Mouse (Mus musculus): ENCODE results near the gene Iars. TPM values are rescaled to one million over a fixed set of nuclear protein-coding genes. Genes with fewer than 3 reads are reported as not detected.

Gene Iars
- polyA plus RNA-seq, 1 experiment: 16.7 TPM

GRCm38 (mm10) chr13:49738011-49738410 is 56.1 kb downstream of the Iars start:
- Histone ChIP-seq H3K4me3 (ENCODE audit: control insufficient read depth, low read depth, low read length) (no peak overlapping the region), H3K36me3 (ENCODE audit: control insufficient read depth, insufficient read depth, low read length) (no peaks in the 10 kb centered on the region; the same call in 1 of the 2 replicates), H3K27me3 (ENCODE audit: control insufficient read depth, insufficient read depth, low read length) (no peaks in the 10 kb centered on the region), H3K27ac (ENCODE audit: control insufficient read depth, insufficient read depth, low read depth, low read length) (no peak overlapping the region), H3K4me1 (ENCODE audit: control insufficient read depth, insufficient read depth, low read length) (no peaks in the 10 kb centered on the region)
- TF ChIP-seq POLR2A (IDR thresholded peaks at IDR 0.05; ENCODE audit: control insufficient read depth, low read depth, low read length) (no peak), CTCF (IDR thresholded peaks at IDR 0.05; ENCODE audit: control insufficient read depth, insufficient read depth, insufficient replicate concordance, low read depth, low read length) (no peak)

- H3K4me3 ChIP-seq (ENCODE audit: control insufficient read depth, low read depth, low read length): no peak overlapping the region
- H3K4me1 ChIP-seq (ENCODE audit: control insufficient read depth, insufficient read depth, low read length): no peaks in the 10 kb centered on the region
- H3K27ac ChIP-seq (ENCODE audit: control insufficient read depth, insufficient read depth, low read depth, low read length): no peak overlapping the region
- H3K36me3 ChIP-seq (ENCODE audit: control insufficient read depth, insufficient read depth, low read length): no peaks in the 10 kb centered on the region
- TF ChIP-seq POLR2A (IDR thresholded peaks at IDR 0.05; ENCODE audit: control insufficient read depth, low read depth, low read length) (no peak), CTCF (IDR thresholded peaks at IDR 0.05; ENCODE audit: control insufficient read depth, insufficient read depth, insufficient replicate concordance, low read depth, low read length) (no peak)
- no peaks in the 10 kb centered on the region for H3K27me3 ChIP-seq (ENCODE audit: control insufficient read depth, insufficient read depth, low read length)
Observed at GRCm38 (mm10) chr13:49741285-49742040, 59.6 kb downstream of the Iars start.

- H3K27me3 ChIP-seq (ENCODE audit: control insufficient read depth, insufficient read depth, low read length): no peaks in the 10 kb centered on the region
- H3K4me1 ChIP-seq (ENCODE audit: control insufficient read depth, insufficient read depth, low read length): no peaks in the 10 kb centered on the region
- no peak overlapping the region for H3K27ac ChIP-seq (ENCODE audit: control insufficient read depth, insufficient read depth, low read depth, low read length)
- TF ChIP-seq CTCF (IDR thresholded peaks at IDR 0.05; ENCODE audit: control insufficient read depth, insufficient read depth, insufficient replicate concordance, low read depth, low read length) (no peak), POLR2A (IDR thresholded peaks at IDR 0.05; ENCODE audit: control insufficient read depth, low read depth, low read length) (no peak)
- no peak overlapping the region for H3K4me3 ChIP-seq (ENCODE audit: control insufficient read depth, low read depth, low read length)
- no peaks in the 10 kb centered on the region for H3K36me3 ChIP-seq (ENCODE audit: control insufficient read depth, insufficient read depth, low read length)
Observed at GRCm38 (mm10) chr13:49756591-49756990, 74.7 kb downstream of the Iars start.

GRCm38 (mm10) chr13:49757966-49758365 is 76.1 kb downstream of the Iars start:
- H3K4me3 ChIP-seq (ENCODE audit: control insufficient read depth, low read depth, low read length): no peak overlapping the region
- H3K27ac ChIP-seq (ENCODE audit: control insufficient read depth, insufficient read depth, low read depth, low read length): no peak overlapping the region
- peaks cover 6% of the 10 kb centered on the region; the same call in 1 of the 2 replicates for H3K4me1 ChIP-seq (ENCODE audit: control insufficient read depth, insufficient read depth, low read length)
- H3K27me3 ChIP-seq (ENCODE audit: control insufficient read depth, insufficient read depth, low read length): no peaks in the 10 kb centered on the region
- no peaks in the 10 kb centered on the region for H3K36me3 ChIP-seq (ENCODE audit: control insufficient read depth, insufficient read depth, low read length)
- TF ChIP-seq CTCF (IDR thresholded peaks at IDR 0.05; ENCODE audit: control insufficient read depth, insufficient read depth, insufficient replicate concordance, low read depth, low read length): no peak
- TF ChIP-seq POLR2A (IDR thresholded peaks at IDR 0.05; ENCODE audit: control insufficient read depth, low read depth, low read length): no peak

GRCm38 (mm10) chr13:49760675-49761074 is 78.8 kb downstream of the Iars start:
- H3K4me1 ChIP-seq (ENCODE audit: control insufficient read depth, insufficient read depth, low read length): peaks cover 6% of the 10 kb centered on the region; the same call in 1 of the 2 replicates
- TF ChIP-seq CTCF (IDR thresholded peaks at IDR 0.05; ENCODE audit: control insufficient read depth, insufficient read depth, insufficient replicate concordance, low read depth, low read length) (no peak), POLR2A (IDR thresholded peaks at IDR 0.05; ENCODE audit: control insufficient read depth, low read depth, low read length) (no peak)

GRCm38 (mm10) chr13:49762208-49762607 is 80.3 kb downstream of the Iars start:
- TF ChIP-seq POLR2A (IDR thresholded peaks at IDR 0.05; ENCODE audit: control insufficient read depth, low read depth, low read length) (peak; percentile 99), CTCF (IDR thresholded peaks at IDR 0.05; ENCODE audit: control insufficient read depth, insufficient read depth, insufficient replicate concordance, low read depth, low read length) (no peak)
- H3K27me3 ChIP-seq (ENCODE audit: control insufficient read depth, insufficient read depth, low read length): no peaks in the 10 kb centered on the region

More at GRCm38 (mm10) chr13:49760675-49761074, 78.8 kb downstream of the Iars start:
- Histone ChIP-seq H3K27ac (ENCODE audit: control insufficient read depth, insufficient read depth, low read depth, low read length) (no peak overlapping the region), H3K4me3 (ENCODE audit: control insufficient read depth, low read depth, low read length) (no peak overlapping the region), H3K36me3 (ENCODE audit: control insufficient read depth, insufficient read depth, low read length) (0 out of 2 replicates have a peak, but pooled peaks cover under 1% of the 10 kb centered on the region), H3K27me3 (ENCODE audit: control insufficient read depth, insufficient read depth, low read length) (no peaks in the 10 kb centered on the region)

GRCm38 (mm10) chr13:49765306-49765705 is 83.4 kb downstream of the Iars start:
- H3K36me3 ChIP-seq (ENCODE audit: control insufficient read depth, insufficient read depth, low read length): 0 out of 2 replicates have a peak, but pooled peaks cover 2% of the 10 kb centered on the region
- peak overlapping the region; percentile 12; the same call in 1 of the 2 replicates for H3K4me3 ChIP-seq (ENCODE audit: control insufficient read depth, low read depth, low read length)
- TF ChIP-seq POLR2A (IDR thresholded peaks at IDR 0.05; ENCODE audit: control insufficient read depth, low read depth, low read length): no peak
- TF ChIP-seq CTCF (IDR thresholded peaks at IDR 0.05; ENCODE audit: control insufficient read depth, insufficient read depth, insufficient replicate concordance, low read depth, low read length): no peak
- H3K27ac ChIP-seq (ENCODE audit: control insufficient read depth, insufficient read depth, low read depth, low read length): no peak overlapping the region
- H3K4me1 ChIP-seq (ENCODE audit: control insufficient read depth, insufficient read depth, low read length): peaks cover 6% of the 10 kb centered on the region; the same call in 1 of the 2 replicates
- H3K27me3 ChIP-seq (ENCODE audit: control insufficient read depth, insufficient read depth, low read length): no peaks in the 10 kb centered on the region

More at GRCm38 (mm10) chr13:49762208-49762607, 80.3 kb downstream of the Iars start:
- Histone ChIP-seq H3K36me3 (ENCODE audit: control insufficient read depth, insufficient read depth, low read length) (0 out of 2 replicates have a peak, but pooled peaks cover 2% of the 10 kb centered on the region), H3K4me3 (ENCODE audit: control insufficient read depth, low read depth, low read length) (peak overlapping the region; percentile 93), H3K4me1 (ENCODE audit: control insufficient read depth, insufficient read depth, low read length) (peaks cover 6% of the 10 kb centered on the region; the same call in 1 of the 2 replicates), H3K27ac (ENCODE audit: control insufficient read depth, insufficient read depth, low read depth, low read length) (peak overlapping the region; percentile 98)
